Mouse (Mus musculus) limb, embryonic 15.5 days (tissue): ENCODE results near the gene Spg7. TPM values are rescaled to one million over a fixed set of nuclear protein-coding genes. Genes with fewer than 3 reads are reported as not detected.
"Not testable (repeated sequence)": the region's sequence is repeated elsewhere in the genome, so short reads cannot be mapped to it uniquely, and the experiment has no call there.

Experiments used
- ATAC-seq: fragments of 200-750 bp; cut with Nextera tagmentation; 2 replicates; pipeline ENCODE4 v1.8.0; 2017; ENCODE audit warnings: low read depth, moderate TSS enrichment; ENCODE audit not compliant: insufficient number of reproducible peaks, low FRiP score, low TSS enrichment
- H3K27ac ChIP-seq: fragments of 300-500 bp; sonication (generic); 2 replicates; pipeline ENCODE4 v1.5.1; 2015; ENCODE audit warnings: moderate library complexity, mild to moderate bottlenecking, inconsistent platforms
- H3K27me3 ChIP-seq: fragments of 300-500 bp; sonication (generic); 2 replicates; pipeline ENCODE4 v1.6.1; 2015; ENCODE audit warnings: inconsistent platforms
- H3K36me3 ChIP-seq: fragments of 300-500 bp; sonication (generic); 2 replicates; pipeline ENCODE4 v1.6.1; 2015; ENCODE audit warnings: inconsistent platforms
- H3K4me1 ChIP-seq: fragments of 300-500 bp; sonication (generic); 2 replicates; pipeline ENCODE4 v1.6.1; 2015; ENCODE audit warnings: inconsistent platforms
- H3K4me2 ChIP-seq: fragments of 300-500 bp; sonication (generic); 2 replicates; pipeline ENCODE4 v1.6.1; 2015; ENCODE audit warnings: mild to moderate bottlenecking, inconsistent platforms
- H3K4me3 ChIP-seq: fragments of 300-500 bp; sonication (generic); 2 replicates; pipeline ENCODE4 v1.5.1; 2015; ENCODE audit warnings: mild to moderate bottlenecking, inconsistent platforms
- H3K9ac ChIP-seq: fragments of 300-500 bp; sonication (generic); 2 replicates; pipeline ENCODE4 v1.6.1; 2015; ENCODE audit warnings: inconsistent platforms
- H3K9me3 ChIP-seq: fragments of 300-500 bp; sonication (generic); 2 replicates; pipeline ENCODE4 v1.6.1; 2016; ENCODE audit warnings: inconsistent platforms
- WGBS: fragments of 180-500 bp; shearing (Covaris S2); methylation state at CpG from one replicate; pipeline ENCODE4 v1.1.7; 2015; 5-methylcytosine and 5-hydroxymethylcytosine counted together
- polyA plus RNA-seq: library from polyadenylated mRNA; unstranded; fragments of >200 nt; fragmentation: Nextera tagmentation; extraction: Ambion mirVana; gene quantifications from 2 replicates; pipeline ENCODE4 v1.2.1, GENCODE M21; 2015

Gene Spg7
- polyA plus RNA-seq, 1 experiment from 2014 or later: 38.5 TPM

DNA sequence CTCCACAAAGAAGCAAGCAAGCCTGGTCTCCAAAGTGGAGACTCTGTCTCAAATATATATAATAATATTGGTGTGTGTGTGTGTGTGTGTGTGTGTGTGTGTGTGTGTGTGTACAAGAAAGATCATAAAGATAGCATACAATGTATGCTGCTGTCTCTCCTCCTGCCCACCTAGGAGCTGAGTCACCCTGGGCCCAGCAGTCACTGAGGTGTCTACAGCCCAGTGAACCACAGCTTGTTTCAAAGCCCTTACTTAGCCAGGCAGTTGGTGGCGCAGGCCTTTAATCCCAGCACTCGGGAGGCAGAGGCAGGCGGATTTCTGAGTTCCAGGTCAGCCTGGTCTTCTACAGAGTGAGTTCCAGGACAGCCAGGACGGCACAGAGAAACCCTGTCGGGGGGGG, 32.7 kb upstream of the Spg7 start:
- not testable (repeated sequence) for H3K9ac ChIP-seq, H3K27ac ChIP-seq, H3K36me3 ChIP-seq, H3K4me2 ChIP-seq, ATAC-seq, H3K4me3 ChIP-seq, H3K27me3 ChIP-seq, H3K9me3 ChIP-seq
- peaks cover 13% of the 10 kb centered on the region; the same call in 1 of the 2 replicates for H3K4me1 ChIP-seq
- WGBS: 75% methylated on average over 3 of the region's 5 CpGs

GRCm38 (mm10) chr8:123031321-123031978, 31.3 kb upstream of the Spg7 start:
- H3K27ac ChIP-seq: no peak overlapping the region
- H3K27me3 ChIP-seq: no peaks in the 10 kb centered on the region
- peaks cover 18% of the 10 kb centered on the region; the same call in 1 of the 2 replicates for H3K4me1 ChIP-seq
- H3K4me2 ChIP-seq: no peak overlapping the region
- no peak overlapping the region for H3K4me3 ChIP-seq
- H3K9me3 ChIP-seq: no peaks in the 10 kb centered on the region
- ATAC-seq: no peak
- H3K36me3 ChIP-seq: no peaks in the 10 kb centered on the region
- no peak overlapping the region for H3K9ac ChIP-seq
- WGBS: 81% methylated on average over 7 of the region's 7 CpGs

DNA sequence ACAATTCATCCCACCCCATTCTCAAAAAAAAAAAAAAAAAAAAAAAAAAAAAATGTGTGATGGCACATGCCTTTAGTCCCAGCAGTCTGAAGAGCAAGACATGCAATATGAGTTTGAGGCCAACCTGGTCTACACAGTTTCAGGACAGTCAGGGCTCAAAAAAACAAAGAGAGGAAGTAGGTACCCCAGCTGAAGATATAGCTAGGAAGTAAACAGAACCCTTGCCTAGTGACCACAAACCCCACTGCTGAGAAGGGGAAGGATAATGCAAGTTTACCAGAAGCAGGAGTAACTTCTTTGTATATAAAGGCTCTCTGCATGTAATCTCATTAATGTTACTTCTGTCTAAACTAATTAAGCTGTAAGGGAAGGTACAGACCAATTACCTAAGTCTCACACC, 30.0 kb upstream of the Spg7 start:
- Histone ChIP-seq H3K4me3 (no peak overlapping the region), H3K9ac (no peak overlapping the region), H3K4me1 (peaks cover 24% of the 10 kb centered on the region), H3K36me3 (no peaks in the 10 kb centered on the region), H3K27ac (no peak overlapping the region), H3K4me2 (no peak overlapping the region), H3K9me3 (no peaks in the 10 kb centered on the region), H3K27me3 (no peaks in the 10 kb centered on the region)
- ATAC-seq: no peak

GRCm38 (mm10) chr8:123033431-123033830, 29.3 kb upstream of the Spg7 start:
- Histone ChIP-seq H3K27me3 (no peaks in the 10 kb centered on the region), H3K4me1 (peaks cover 21% of the 10 kb centered on the region), H3K9me3 (no peaks in the 10 kb centered on the region), H3K4me2 (no peak overlapping the region), H3K9ac (no peak overlapping the region), H3K27ac (peak overlapping the region; percentile 33; the same call in 1 of the 2 replicates), H3K36me3 (no peaks in the 10 kb centered on the region), H3K4me3 (no peak overlapping the region)
- ATAC-seq: no peak

DNA sequence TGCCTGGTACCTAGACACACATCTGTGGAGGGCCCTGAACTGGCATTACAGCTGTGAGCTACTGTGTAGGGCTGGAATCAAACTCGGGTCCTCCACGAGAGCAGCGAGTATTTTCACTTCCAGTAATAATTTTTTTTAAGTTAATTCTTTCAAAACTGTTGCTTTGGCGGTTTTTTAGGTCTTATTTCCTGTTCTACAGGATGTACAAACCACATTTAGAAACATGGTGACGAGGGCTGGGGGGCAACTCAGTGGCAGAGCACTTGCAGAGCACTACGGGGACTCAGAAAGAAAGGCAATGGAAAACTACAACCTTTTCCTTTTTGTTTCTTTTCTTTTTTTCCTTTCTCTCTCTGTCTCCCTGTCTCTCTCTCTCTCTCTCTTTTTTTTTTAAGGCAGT, 28.6 kb upstream of the Spg7 start:
- Histone ChIP-seq H3K36me3 (no peaks in the 10 kb centered on the region), H3K27ac (no peak overlapping the region; the same call in 1 of the 2 replicates), H3K27me3 (no peaks in the 10 kb centered on the region), H3K9me3 (no peaks in the 10 kb centered on the region), H3K9ac (no peak overlapping the region), H3K4me3 (no peak overlapping the region), H3K4me2 (no peak overlapping the region), H3K4me1 (peaks cover 20% of the 10 kb centered on the region)
- WGBS: 64% methylated on average over 6 of the region's 6 CpGs
- no peak for ATAC-seq

- H3K9me3 ChIP-seq: no peaks in the 10 kb centered on the region
- 43% methylated on average over 3 of the region's 3 CpGs for WGBS
Measured at GRCm38 (mm10) chr8:123036956-123037355, 25.8 kb upstream of the Spg7 start.

DNA sequence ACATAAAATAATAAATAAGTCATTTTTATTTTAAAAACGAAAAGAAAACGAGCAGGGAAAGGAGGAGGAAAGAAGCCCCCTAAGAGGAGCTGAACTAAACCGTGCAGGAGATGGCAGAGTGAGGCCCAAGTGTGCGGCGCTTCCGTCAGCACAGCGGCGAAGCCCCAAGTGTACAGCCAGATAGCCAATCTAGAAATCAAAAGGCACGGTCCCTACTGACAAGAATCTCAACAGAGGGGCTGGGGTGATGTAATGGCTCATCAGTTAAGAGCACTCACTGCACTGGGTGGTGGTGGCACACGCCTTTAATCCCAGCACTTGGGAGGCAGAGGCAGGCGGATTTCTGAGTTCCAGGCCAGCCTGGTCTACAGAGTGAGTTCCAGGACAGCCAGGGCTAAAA, 25.3 kb upstream of the Spg7 start:
- H3K9me3 ChIP-seq: no peaks in the 10 kb centered on the region
- H3K4me2 ChIP-seq: no peak overlapping the region
- 90% methylated on average over 11 of the region's 11 CpGs for WGBS
- H3K9ac ChIP-seq: no peak overlapping the region
- H3K4me1 ChIP-seq: peaks cover 34% of the 10 kb centered on the region
- ATAC-seq: no peak
- H3K27me3 ChIP-seq: no peaks in the 10 kb centered on the region
- no peak overlapping the region for H3K27ac ChIP-seq
- H3K4me3 ChIP-seq: no peak overlapping the region
- H3K36me3 ChIP-seq: no peaks in the 10 kb centered on the region

More at GRCm38 (mm10) chr8:123036956-123037355, 25.8 kb upstream of the Spg7 start:
- Histone ChIP-seq H3K9ac (no peak overlapping the region), H3K4me2 (no peak overlapping the region), H3K27me3 (no peaks in the 10 kb centered on the region), H3K36me3 (no peaks in the 10 kb centered on the region), H3K4me1 (peaks cover 34% of the 10 kb centered on the region), H3K27ac (no peak overlapping the region), H3K4me3 (no peak overlapping the region)
- no peak for ATAC-seq

- Histone ChIP-seq H3K4me1 (peaks cover 39% of the 10 kb centered on the region), H3K36me3 (no peaks in the 10 kb centered on the region), H3K4me3 (no peak overlapping the region), H3K9ac (no peak overlapping the region), H3K9me3 (no peaks in the 10 kb centered on the region), H3K27me3 (no peaks in the 10 kb centered on the region), H3K4me2 (no peak overlapping the region), H3K27ac (no peak overlapping the region)
- ATAC-seq: no peak
- WGBS: 75% methylated on average over 2 of the region's 2 CpGs
Measured at GRCm38 (mm10) chr8:123038351-123038750, 24.4 kb upstream of the Spg7 start.

- Histone ChIP-seq H3K36me3 (peaks cover 4% of the 10 kb centered on the region; the same call in 1 of the 2 replicates), H3K27me3 (no peaks in the 10 kb centered on the region), H3K27ac (no peak overlapping the region), H3K9ac (no peak overlapping the region), H3K4me1 (peaks cover 43% of the 10 kb centered on the region), H3K9me3 (no peaks in the 10 kb centered on the region), H3K4me2 (no peak overlapping the region), H3K4me3 (no peak overlapping the region)
- 78% methylated on average over 11 of the region's 11 CpGs for WGBS
- no peak for ATAC-seq
Measured at GRCm38 (mm10) chr8:123039376-123040109, 23.2 kb upstream of the Spg7 start.

GRCm38 (mm10) chr8:123040110-123040650, 22.6 kb upstream of the Spg7 start:
- H3K9ac ChIP-seq: 0 out of 2 replicates have a peak overlapping the region, but pooled peaks have one; percentile 100
- 18% methylated on average over 4 of the region's 4 CpGs for WGBS
- H3K4me2 ChIP-seq: peak overlapping the region; percentile 65
- H3K9me3 ChIP-seq: no peaks in the 10 kb centered on the region
- no peak for ATAC-seq
- peak overlapping the region; percentile 100 for H3K4me3 ChIP-seq
- H3K36me3 ChIP-seq: peaks cover 5% of the 10 kb centered on the region
- no peaks in the 10 kb centered on the region for H3K27me3 ChIP-seq
- peak overlapping the region; percentile 97 for H3K27ac ChIP-seq
- peaks cover 38% of the 10 kb centered on the region for H3K4me1 ChIP-seq

DNA sequence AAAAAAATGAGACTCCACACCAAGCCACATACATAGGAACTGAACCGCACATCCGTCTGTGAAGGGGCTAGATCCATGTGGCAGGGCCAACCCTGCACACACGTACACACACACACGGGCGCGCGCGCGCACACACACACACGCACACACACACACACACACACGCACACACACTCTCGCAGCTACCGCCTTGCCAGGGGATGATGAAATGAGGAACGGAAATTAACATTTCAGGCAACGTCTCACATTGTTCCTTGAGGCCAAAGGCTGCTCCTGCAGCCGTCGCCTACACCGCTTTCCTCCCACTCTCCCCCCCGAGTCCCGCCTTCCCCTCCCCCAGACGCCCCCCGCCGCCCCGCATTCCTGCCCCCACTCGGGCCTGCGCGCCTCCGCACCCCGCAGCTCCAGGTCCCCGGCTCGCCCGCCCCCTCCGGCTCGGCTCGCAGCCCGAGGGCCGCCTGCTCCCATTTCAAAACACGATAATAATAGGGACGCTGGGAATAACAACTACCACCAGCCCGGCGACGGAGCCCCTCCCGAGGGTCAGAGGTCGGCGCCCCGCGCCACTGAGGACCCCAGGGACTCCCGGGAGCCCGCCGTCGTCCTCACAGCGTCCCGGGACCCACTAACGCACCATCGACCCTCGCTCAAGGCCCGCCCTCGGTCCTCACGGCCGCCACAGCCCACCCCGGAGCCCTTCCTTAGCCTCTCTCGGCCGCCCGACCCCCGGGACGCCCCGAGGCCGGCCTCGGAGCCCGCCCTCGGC, 21.6 kb upstream of the Spg7 start:
- Histone ChIP-seq H3K27ac (peak overlapping the region; percentile 97), H3K4me3 (peak overlapping the region; percentile 100), H3K36me3 (peaks cover 11% of the 10 kb centered on the region), H3K9me3 (no peaks in the 10 kb centered on the region), H3K4me2 (peak overlapping the region; percentile 65), H3K9ac (peak overlapping the region; percentile 100), H3K4me1 (peaks cover 34% of the 10 kb centered on the region), H3K27me3 (no peaks in the 10 kb centered on the region)
- WGBS: under 1% methylated on average over 62 of the region's 71 CpGs
- ATAC-seq: no peak

GRCm38 (mm10) chr8:123041774-123042105, 21.0 kb upstream of the Spg7 start:
- peaks cover 34% of the 10 kb centered on the region for H3K4me1 ChIP-seq
- under 1% methylated on average over 41 of the region's 60 CpGs for whole genome bisulfite sequencing
- H3K27ac ChIP-seq: peak overlapping the region; percentile 97
- peak overlapping the region; percentile 100 for H3K9ac ChIP-seq
- H3K27me3 ChIP-seq: no peaks in the 10 kb centered on the region
- H3K4me2 ChIP-seq: peak overlapping the region; percentile 65
- no peaks in the 10 kb centered on the region for H3K9me3 ChIP-seq
- ATAC-seq: no peak; the same call in 1 of the 2 replicates
- H3K36me3 ChIP-seq: peaks cover 11% of the 10 kb centered on the region
- H3K4me3 ChIP-seq: peak overlapping the region; percentile 100
